Mouse (Mus musculus): ENCODE measurements around the gene Vegfb.

- TF ChIP-seq EP300 (IDR thresholded peaks at IDR 0.05; ENCODE audit: low read depth), result no peak
- TF ChIP-seq CTCF (IDR thresholded peaks at IDR 0.05; ENCODE audit: low read depth), result no peak
Measured at GRCm38 (mm10) chr19:6990712-6991111, 3.3 kb upstream of the Vegfb start.
